Mouse (Mus musculus) liver, embryonic 14.5 days (tissue): ENCODE data around the gene Sidt2. TPM values are rescaled to one million over a fixed set of nuclear protein-coding genes. Genes with fewer than 3 reads are reported as not detected.

Experiments
- ATAC-seq: fragments of 200-750 bp; cut with Nextera tagmentation; 2 replicates; pipeline ENCODE4 v1.8.0; 2017; ENCODE audit warnings: moderate number of reproducible peaks, mild to moderate bottlenecking, moderate library complexity; ENCODE audit not compliant: insufficient read depth
- DNase-seq, 3 experiments: peaks; one replicate each; pipeline ENCODE4 v3.0.0-alpha.2; 2012 to 2013; ENCODE audit warnings: low read depth in 3 of 3, low spot score in 3 of 3
- H3K27ac ChIP-seq: fragments of 300-500 bp; sonication (generic); 2 replicates; pipeline ENCODE4 v1.5.1; 2014; ENCODE audit warnings: moderate library complexity, mild to moderate bottlenecking, control low read depth, inconsistent platforms
- H3K27me3 ChIP-seq: fragments of 300-500 bp; sonication (generic); 2 replicates; pipeline ENCODE4 v1.6.1; 2014; ENCODE audit warnings: mild to moderate bottlenecking, low read length, moderate library complexity; ENCODE audit not compliant: control insufficient read depth, insufficient read depth
- H3K36me3 ChIP-seq: fragments of 300-500 bp; sonication (generic); replicated peaks from 2 replicates; pipeline ENCODE4 v1.6.1; 2014; ENCODE audit warnings: low read depth; ENCODE audit not compliant: control insufficient read depth, insufficient read depth
- H3K4me1 ChIP-seq, 2 experiments: fragments of 200-500 bp in 1 of 2; fragments of 300-500 bp in 1 of 2; sonication (generic) in 1 of 2; replicated peaks; 2 replicates each; pipeline ENCODE4 v1.6.1; 2012 to 2014; ENCODE audit warnings: antibody characterized with exemption in 1 of 2, inconsistent platforms in 1 of 2, low read length in 1 of 2; ENCODE audit not compliant: control insufficient read depth in 2 of 2, insufficient read depth in 2 of 2
- H3K4me2 ChIP-seq: fragments of 300-500 bp; sonication (generic); 2 replicates; pipeline ENCODE4 v1.6.1; 2014; ENCODE audit warnings: low read depth, mild to moderate bottlenecking, control low read depth, moderate library complexity
- H3K4me3 ChIP-seq, 2 experiments: fragments of 200-500 bp in 1 of 2; fragments of 300-500 bp in 1 of 2; sonication (generic) in 1 of 2; 2 replicates each; pipeline ENCODE4 v1.5.1; 2012 to 2014; ENCODE audit warnings: low read depth in 2 of 2, low read length in 2 of 2, mild to moderate bottlenecking in 2 of 2, control low read depth in 1 of 2, inconsistent platforms in 1 of 2, moderate library complexity in 1 of 2; ENCODE audit not compliant: insufficient read depth in 1 of 2
- H3K9ac ChIP-seq: fragments of 300-500 bp; sonication (generic); replicated peaks from 2 replicates; pipeline ENCODE4 v1.6.1; 2014; ENCODE audit warnings: mild to moderate bottlenecking, control low read depth, moderate library complexity
- H3K9me3 ChIP-seq: fragments of 300-500 bp; sonication (generic); 2 replicates; pipeline ENCODE4 v1.6.1; 2016; ENCODE audit warnings: low read length, mixed read lengths; ENCODE audit not compliant: control insufficient read depth
- CTCF ChIP-seq: IDR thresholded peaks from 2 replicates; pipeline ENCODE4 v1.5.1; 2016; ENCODE audit warnings: antibody characterized with exemption, low read depth, control low read depth
- EP300 ChIP-seq: IDR thresholded peaks from 2 replicates; pipeline ENCODE4 v1.6.1; 2016; ENCODE audit warnings: antibody characterized with exemption, low read depth
- WGBS: fragments of 180-500 bp; shearing (Covaris S2); extraction: QIAGEN DNeasy Blood & Tissue Kit; methylation state at CpG from one replicate; pipeline ENCODE4 v1.1.7; 2014; ENCODE audit not compliant: insufficient replicate concordance; 5-methylcytosine and 5-hydroxymethylcytosine counted together
- polyA plus RNA-seq, 2 experiments: library from polyadenylated mRNA; depleted of rRNA in 1 of 2; stranded (reverse) in 1 of 2; unstranded in 1 of 2; fragments of >200 nt; fragmentation: Nextera tagmentation in 1 of 2; extraction: Ambion mirVana in 1 of 2; gene quantifications; 2 replicates each; pipeline versions ENCODE4 v1.2.1 to v1.2.3; 2012 to 2014

The Sidt2 gene
- polyA plus RNA-seq, 2 experiments = 11.6 to 20.4 TPM

- H3K4me1 ChIP-seq = peaks cover 7 to 12% of the 10 kb centered on the region in 2 experiments
- 80% methylated on average over 2 of the region's 2 CpGs for WGBS
- H3K9ac ChIP-seq = no peak overlapping the region
- no peak for ATAC-seq
- no peaks in the 10 kb centered on the region for H3K9me3 ChIP-seq
- no peaks in the 10 kb centered on the region for H3K27me3 ChIP-seq
- no peak overlapping the region for H3K4me3 ChIP-seq
- no peak overlapping the region for H3K4me2 ChIP-seq
- no peak overlapping the region for H3K27ac ChIP-seq
- peaks cover 50% of the 10 kb centered on the region for H3K36me3 ChIP-seq
- TF ChIP-seq EP300 (no peak), CTCF (peak; percentile 38)
- DNase-seq = no peak
Observed at GRCm38 (mm10) chr9:45976884-45977283, 21.8 kb upstream of the Sidt2 start.

- no peak overlapping the region for H3K4me2 ChIP-seq
- no peak for ATAC-seq
- TF ChIP-seq EP300 (no peak), CTCF (no peak)
- no peaks in the 10 kb centered on the region; a peak in 1 of 4 replicates for H3K4me1 ChIP-seq
- no peaks in the 10 kb centered on the region for H3K9me3 ChIP-seq
- no peak for DNase-seq
- H3K27me3 ChIP-seq = no peaks in the 10 kb centered on the region
- H3K9ac ChIP-seq = no peak overlapping the region
- no peak overlapping the region for H3K4me3 ChIP-seq
- no peak overlapping the region for H3K27ac ChIP-seq
- 83% methylated on average over 6 of the region's 6 CpGs for WGBS
- H3K36me3 ChIP-seq = peaks cover 51% of the 10 kb centered on the region
Observed at GRCm38 (mm10) chr9:45963577-45963976, 8.5 kb upstream of the Sidt2 start.

GRCm38 (mm10) chr9:45961855-45962254 lies 6.8 kb upstream of the Sidt2 start:
- peaks cover 34% of the 10 kb centered on the region for H3K36me3 ChIP-seq
- 76% methylated on average over 2 of the region's 2 CpGs for WGBS
- H3K9me3 ChIP-seq = no peaks in the 10 kb centered on the region
- H3K4me3 ChIP-seq = no peak overlapping the region
- ATAC-seq (no peak), DNase-seq (no peak)
- no peak for TF ChIP-seq CTCF
- TF ChIP-seq EP300 = no peak
- H3K4me1 ChIP-seq = no peaks in the 10 kb centered on the region; a peak in 1 of 4 replicates
- no peak overlapping the region for H3K4me2 ChIP-seq
- H3K27me3 ChIP-seq = no peaks in the 10 kb centered on the region
- H3K27ac ChIP-seq = no peak overlapping the region
- no peak overlapping the region for H3K9ac ChIP-seq

GRCm38 (mm10) chr9:45959661-45960060 lies 4.6 kb upstream of the Sidt2 start:
- Histone ChIP-seq H3K4me1 (peaks cover 0 to 6% of the 10 kb centered on the region in 2 experiments; a peak in 3 of 4 replicates), H3K27ac (no peak overlapping the region), H3K4me2 (no peak overlapping the region), H3K4me3 (no peak overlapping the region), H3K9me3 (no peaks in the 10 kb centered on the region), H3K27me3 (no peaks in the 10 kb centered on the region), H3K9ac (no peak overlapping the region), H3K36me3 (peaks cover 17% of the 10 kb centered on the region)
- no peak for DNase-seq
- WGBS = 50% methylated on average over 7 of the region's 7 CpGs
- no peak for ATAC-seq
- TF ChIP-seq EP300 (no peak), CTCF (no peak)

GRCm38 (mm10) chr9:45958851-45959250 lies 3.8 kb upstream of the Sidt2 start:
- no peaks in the 10 kb centered on the region for H3K27me3 ChIP-seq
- H3K4me2 ChIP-seq = no peak overlapping the region
- DNase-seq (no peak), ATAC-seq (no peak)
- H3K9ac ChIP-seq = no peak overlapping the region
- H3K4me1 ChIP-seq = peaks cover 3 to 10% of the 10 kb centered on the region in 2 experiments; a peak in 3 of 4 replicates
- H3K27ac ChIP-seq = no peak overlapping the region
- TF ChIP-seq EP300 = no peak
- TF ChIP-seq CTCF = no peak
- H3K36me3 ChIP-seq = peaks cover 11% of the 10 kb centered on the region
- no peaks in the 10 kb centered on the region for H3K9me3 ChIP-seq
- no peak overlapping the region for H3K4me3 ChIP-seq
- 71% methylated on average over 4 of the region's 4 CpGs for WGBS
